Mouse (Mus musculus) ovary, postnatal 14 days (tissue): ENCODE results near the gene Cep89.

ENCODE experiments used
- DNase-seq: peaks from one replicate; pipeline ENCODE4 v3.0.0; 2022; ENCODE audit warnings: low spot score

The Cep89 gene

GRCm38 (mm10) chr7:35382706-35383353 is 14.0 kb upstream of the Cep89 start:
- no peak for DNase-seq

GRCm38 (mm10) chr7:35386525-35386952 is 10.3 kb upstream of the Cep89 start:
- no peak for DNase-seq

- no peak for DNase-seq
These were observed 8.1 kb upstream of the Cep89 start for GRCm38 (mm10) chr7:35388694-35389093.

- DNase-seq, result no peak
These were observed 3.9 kb upstream of the Cep89 start for GRCm38 (mm10) chr7:35392935-35393334.

- DNase-seq, result no peak
These were observed 940 bp upstream of the Cep89 start for GRCm38 (mm10) chr7:35395734-35396456.

- no peak for DNase-seq
These were observed 4.3 kb downstream of the Cep89 start for GRCm38 (mm10) chr7:35401169-35401568.

- no peak for DNase-seq
These were observed 18.4 kb downstream of the Cep89 start for GRCm38 (mm10) chr7:35415226-35415625.

- no peak for DNase-seq
These were observed 19.2 kb downstream of the Cep89 start for GRCm38 (mm10) chr7:35415801-35416653.

- no peak for DNase-seq
These were observed 19.8 kb downstream of the Cep89 start for GRCm38 (mm10) chr7:35416654-35416948.

GRCm38 (mm10) chr7:35423071-35423470 is 26.2 kb downstream of the Cep89 start:
- no peak for DNase-seq

GRCm38 (mm10) chr7:35428146-35428545 is 31.3 kb downstream of the Cep89 start:
- DNase-seq, result no peak

- DNase-seq, result no peak
These were observed 38.4 kb downstream of the Cep89 start for GRCm38 (mm10) chr7:35435266-35435665.

GRCm38 (mm10) chr7:35447501-35447900 is 50.7 kb downstream of the Cep89 start:
- DNase-seq, result no peak

- DNase-seq, result peak; percentile 2
These were observed 51.4 kb downstream of the Cep89 start, which contains the start of gene Slc7a9 for GRCm38 (mm10) chr7:35447996-35448846. Gene Slc7a9, plus strand, starts transcription at chr7:35448796.

- DNase-seq, result no peak
These were observed 52.0 kb downstream of the Cep89 start for GRCm38 (mm10) chr7:35448867-35449266.

- no peak for DNase-seq
These were observed 59.4 kb downstream of the Cep89 start for GRCm38 (mm10) chr7:35456091-35456814.

- DNase-seq, result no peak
These were observed 64.1 kb downstream of the Cep89 start for GRCm38 (mm10) chr7:35460971-35461370.

GRCm38 (mm10) chr7:35465027-35465426 is 68.2 kb downstream of the Cep89 start:
- DNase-seq, result no peak

GRCm38 (mm10) chr7:35467856-35468255 is 71.0 kb downstream of the Cep89 start:
- no peak for DNase-seq

- DNase-seq, result no peak
These were observed 74.0 kb downstream of the Cep89 start for GRCm38 (mm10) chr7:35470794-35471193.

- no peak for DNase-seq
These were observed 79.6 kb downstream of the Cep89 start for GRCm38 (mm10) chr7:35476457-35476856.
